Mouse (Mus musculus) left cerebral cortex, adult 2 months (tissue): ENCODE measurements around the gene Pgf. TPM values are rescaled to one million over a fixed set of nuclear protein-coding genes. Genes with fewer than 3 reads are reported as not detected.

Source experiments
- DNase-seq, 2 experiments: peaks; one replicate each; pipeline ENCODE4 v3.0.0; 2021 to 2022; ENCODE audit warnings: low spot score in 2 of 2, mixed read lengths in 1 of 2; ENCODE audit errors: extremely low spot score in 1 of 2
- H3K27ac ChIP-seq: fragments of 200-600 bp; 2 replicates; pipeline ENCODE4 v1.8.1; 2022
- H3K4me3 ChIP-seq: fragments of 200-600 bp; 2 replicates; pipeline ENCODE4 v1.8.1; 2022
- CTCF ChIP-seq: fragments of 200-600 bp; IDR thresholded peaks from 2 replicates; pipeline ENCODE4 v1.8.1; 2022; ENCODE audit warnings: antibody characterized with exemption, mild to moderate bottlenecking, moderate library complexity
- intact Hi-C: fragments of 180-260 bp; cut with DNase I; formaldehyde crosslinking; loops from one replicate; pipeline ENCODE4 v1.15.1; 2025
- long read RNA-seq, 2 experiments: library from polyadenylated mRNA; stranded (forward); transcript quantifications; one replicate each; pipeline ENCODE4 v2.0.0; 2021; ENCODE audit warnings: borderline mapping rate in 2 of 2
- total RNA-seq, 2 experiments: library from RNA; stranded (reverse); gene quantifications; 2 replicates each; pipeline ENCODE4 v1.2.3; 2021

Gene Pgf
- total RNA-seq = 1 to 10 TPM; 2.6 TPM
- long read RNA-seq, experiment 1 = 0 reads
- long read RNA-seq, experiment 2, partial matches to known transcripts = 1 of 4 reads
- long read RNA-seq, experiment 2, other reads (novel, unspliced or antisense) = 2 of 4 reads

GRCm38 (mm10) chr12:85177740-85178239, at the start of gene Pgf:
Gene Pgf, minus strand, starts transcription at chr12:85177790.
- no peak for TF ChIP-seq CTCF
- intact Hi-C loops = no loop called here
- DNase-seq = no peak
- Histone ChIP-seq H3K4me3 (peak within 1 kb of the TSS; percentile 37), H3K27ac (no peak within 1 kb of the TSS)

DNA sequence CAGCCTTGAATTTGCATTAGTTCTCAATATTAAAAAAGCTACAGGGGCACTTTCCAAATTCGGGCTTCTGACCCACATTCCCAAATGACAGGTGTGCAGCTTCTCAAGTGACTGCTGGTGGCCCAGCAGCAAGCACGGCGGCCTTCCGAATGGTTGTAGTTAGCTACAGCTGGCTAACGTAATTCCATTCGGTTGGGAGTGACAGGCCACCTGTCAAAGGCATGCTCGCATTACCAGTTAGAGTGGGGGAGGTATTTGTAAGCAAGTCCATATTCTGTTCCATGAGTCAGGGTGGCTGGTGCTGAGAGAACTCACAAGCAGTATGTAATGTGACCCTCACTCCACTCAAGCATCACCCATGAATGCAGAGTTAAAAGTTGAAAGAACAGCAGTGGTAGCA, 49.6 kb upstream of the Pgf start:
- Histone ChIP-seq H3K4me3 (no peak overlapping the region), H3K27ac (no peak overlapping the region)
- DNase-seq = no peak
- intact Hi-C loops = no loop called here
- no peak for TF ChIP-seq CTCF

- peak overlapping the region; percentile 67 for H3K4me3 ChIP-seq
- no peak for TF ChIP-seq CTCF
- intact Hi-C loops = loop anchor here (2.0 kb wide), 1 partner anchor 51 kb away; no protein-coding TSS in a partner anchor
- peak overlapping the region; percentile 70 for H3K27ac ChIP-seq
- no peak for DNase-seq
These were observed 42.3 kb upstream of the Pgf start for GRCm38 (mm10) chr12:85219905-85220290.

- peak; percentile 98 to 99 for DNase-seq
- no peak for TF ChIP-seq CTCF
- peak within 1 kb of the TSS; percentile 81 for H3K27ac ChIP-seq
- intact Hi-C loops = loop anchor here (2.0 kb wide), 1 partner anchor 51 kb away; no protein-coding TSS in a partner anchor
- peak within 1 kb of the TSS; percentile 67 for H3K4me3 ChIP-seq
These were observed 41.8 kb upstream of the Pgf start, which contains the start of gene Eif2b2 for GRCm38 (mm10) chr12:85219236-85219904. Gene Eif2b2, plus strand, starts transcription at chr12:85219481.

DNA sequence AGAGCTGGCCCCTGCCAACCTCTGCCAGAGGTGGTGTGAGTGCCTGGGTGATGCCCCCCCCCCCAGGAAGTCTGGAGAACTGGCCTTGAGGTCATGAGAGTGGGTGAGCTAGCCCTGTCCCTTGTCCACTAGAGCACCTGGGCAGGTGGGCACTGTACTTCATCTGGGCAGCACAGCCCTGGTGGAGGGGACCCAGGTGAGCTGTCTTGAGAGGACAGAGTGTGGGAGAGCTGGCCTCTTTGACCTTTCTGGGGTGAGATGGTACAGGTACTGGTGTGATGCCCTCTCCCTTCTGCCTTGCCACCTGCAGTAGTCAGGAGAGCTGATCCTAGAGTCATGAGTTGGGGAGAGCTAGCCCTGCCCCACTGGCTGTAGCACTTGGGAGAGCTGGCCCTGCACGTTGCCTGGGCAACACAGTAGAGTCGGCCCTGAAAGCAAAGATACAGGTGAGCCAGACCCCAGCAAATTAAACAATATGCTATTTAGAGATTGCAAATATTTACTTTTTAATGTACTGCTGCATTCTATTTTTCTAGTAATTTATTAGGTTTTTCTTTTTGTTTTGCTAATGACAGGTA, 40.2 kb upstream of the Pgf start:
- TF ChIP-seq CTCF = no peak
- no peak for DNase-seq
- H3K4me3 ChIP-seq = no peak overlapping the region
- intact Hi-C loops = loop anchor here (2.0 kb wide), 1 partner anchor 49 kb away; no protein-coding TSS in a partner anchor
- H3K27ac ChIP-seq = no peak overlapping the region

GRCm38 (mm10) chr12:85215031-85215430, 37.4 kb upstream of the Pgf start:
- intact Hi-C loops = no loop called here
- no peak for TF ChIP-seq CTCF
- Histone ChIP-seq H3K27ac (no peak overlapping the region), H3K4me3 (no peak overlapping the region)
- DNase-seq = no peak

DNA sequence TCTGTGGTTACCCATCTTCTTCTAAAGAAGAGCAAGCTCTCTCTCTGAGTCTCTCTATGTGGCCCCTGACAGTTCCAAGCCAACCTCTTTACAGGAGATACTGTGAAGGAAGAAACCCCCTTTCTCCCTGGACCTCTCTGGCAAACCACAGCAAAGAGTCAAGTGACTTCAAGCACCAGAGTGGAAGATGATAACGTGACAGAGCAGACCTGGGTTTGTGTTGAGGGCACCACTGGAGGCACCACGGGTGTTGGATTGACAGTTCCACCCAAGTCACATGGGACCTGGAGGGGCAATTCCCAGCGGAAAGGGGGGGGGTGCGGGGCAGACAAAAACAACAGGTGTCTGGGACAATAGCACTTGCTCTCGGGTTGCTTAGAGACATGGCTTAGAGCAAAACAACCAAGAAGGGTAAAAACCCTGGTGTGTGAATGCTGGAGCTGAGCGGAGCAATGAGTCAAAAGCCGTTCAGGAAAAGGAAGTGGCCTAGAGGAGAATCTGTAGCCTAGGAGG, 31.2 kb upstream of the Pgf start:
- H3K4me3 ChIP-seq = no peak overlapping the region
- TF ChIP-seq CTCF = no peak
- H3K27ac ChIP-seq = no peak overlapping the region
- intact Hi-C loops = loop anchor here (5.0 kb wide), 1 partner anchor 36 kb away; no protein-coding TSS in a partner anchor
- no peak for DNase-seq

- TF ChIP-seq CTCF = no peak
- intact Hi-C loops = loop anchor here (5.0 kb wide), 1 partner anchor 33 kb away; no protein-coding TSS in a partner anchor
- Histone ChIP-seq H3K27ac (no peak overlapping the region), H3K4me3 (no peak overlapping the region)
- DNase-seq = no peak
These were observed 27.8 kb upstream of the Pgf start for GRCm38 (mm10) chr12:85205425-85205824.

DNA sequence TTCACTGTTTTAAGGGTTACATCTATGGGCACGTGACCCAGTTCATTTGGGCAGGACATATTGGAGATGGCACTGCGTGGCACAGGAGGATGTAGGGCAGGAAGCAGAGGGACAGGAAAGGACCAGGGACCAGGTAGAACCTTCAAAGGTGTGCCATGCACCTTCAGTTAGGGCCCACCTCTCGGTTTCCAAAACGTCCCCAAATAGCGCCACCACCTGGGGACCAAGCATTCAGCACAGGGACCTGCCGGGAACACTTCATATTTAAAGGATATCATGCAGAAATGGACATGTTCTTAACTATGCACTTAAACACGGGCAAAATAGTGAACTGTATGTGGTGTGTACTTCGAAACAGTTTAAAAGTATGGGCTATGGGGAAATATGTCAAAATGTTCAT, 26.5 kb upstream of the Pgf start:
- intact Hi-C loops = no loop called here
- no peak; the same call in none of the 2 replicates for TF ChIP-seq CTCF
- no peak for DNase-seq
- no peak overlapping the region for H3K27ac ChIP-seq
- no peak overlapping the region for H3K4me3 ChIP-seq

DNA sequence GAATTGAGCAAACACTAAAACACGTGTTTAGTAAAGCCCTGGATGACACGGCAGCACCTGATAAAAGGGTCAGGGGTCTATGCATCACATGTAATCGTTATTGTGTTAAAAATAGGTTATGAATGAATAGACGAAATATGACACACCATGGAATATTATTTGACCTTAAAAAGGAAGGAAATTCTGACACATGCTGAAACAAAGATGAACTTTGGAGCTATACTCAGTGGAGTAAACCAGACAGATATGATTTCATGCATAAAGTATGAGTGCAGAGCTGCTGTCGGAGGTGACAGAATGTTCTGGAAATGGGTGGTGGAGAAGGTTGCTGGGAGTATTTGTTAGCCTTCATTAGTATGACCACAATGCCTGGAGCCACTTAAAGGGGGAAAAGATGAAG, 26.1 kb upstream of the Pgf start:
- Histone ChIP-seq H3K4me3 (no peak overlapping the region), H3K27ac (no peak overlapping the region)
- DNase-seq = no peak
- intact Hi-C loops = no loop called here
- TF ChIP-seq CTCF = no peak

DNA sequence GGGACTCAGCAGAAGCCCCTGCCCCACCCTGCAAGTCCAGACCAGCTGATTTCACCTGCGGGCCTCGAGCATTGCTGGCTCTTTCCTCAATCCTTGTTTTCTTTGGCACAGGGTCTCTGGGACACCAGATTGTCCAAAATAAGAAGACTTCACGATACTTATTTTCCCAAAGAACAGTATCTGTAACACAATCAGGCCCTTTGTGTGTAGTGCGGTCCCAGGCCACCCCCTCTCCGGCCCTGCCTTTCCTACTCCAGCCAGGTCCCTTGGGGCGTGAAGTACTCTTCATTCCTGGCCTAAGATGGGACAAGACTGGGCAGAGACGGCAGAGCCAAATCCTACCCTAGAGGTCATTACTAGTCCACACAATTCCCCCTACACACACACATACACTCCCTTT, 24.6 kb upstream of the Pgf start:
- TF ChIP-seq CTCF = no peak
- no peak for DNase-seq
- no peak overlapping the region for H3K27ac ChIP-seq
- intact Hi-C loops = no loop called here
- no peak overlapping the region for H3K4me3 ChIP-seq

DNA sequence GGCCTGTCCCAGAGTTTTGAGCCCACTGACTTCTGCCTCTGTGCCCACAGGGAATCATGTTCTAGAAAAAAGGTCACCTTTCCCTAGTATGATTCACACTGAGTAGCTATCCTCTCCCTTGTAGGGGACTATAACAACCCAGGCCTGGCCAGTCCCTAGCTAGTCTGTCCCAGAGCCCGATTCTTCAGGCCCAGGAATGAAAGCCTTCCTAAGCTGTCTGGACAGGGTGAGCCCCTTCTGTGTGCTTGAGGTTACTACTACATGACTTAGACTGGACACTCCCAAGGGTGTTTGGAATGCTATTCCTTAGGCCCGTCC, 24.2 kb upstream of the Pgf start:
- DNase-seq = no peak
- no peak overlapping the region for H3K27ac ChIP-seq
- H3K4me3 ChIP-seq = no peak overlapping the region
- no peak for TF ChIP-seq CTCF
- intact Hi-C loops = no loop called here
